Mouse (Mus musculus) A20 (cell line): ENCODE measurements around the gene Hoxa5.
A peak's percentile ranks its signal among the peaks of the same experiment; 100 is the strongest.

Experiments used
- DNase-seq: peaks from one replicate; pipeline ENCODE4 v3.0.0-alpha.2; 2011; ENCODE audit warnings: low read depth, low spot score

Gene Hoxa5

GRCm38 (mm10) chr6:52215771-52216535 lies 11.6 kb upstream of the Hoxa5 start:
- peak; percentile 49 for DNase-seq

- peak; percentile 26 for DNase-seq
Measured at GRCm38 (mm10) chr6:52215070-52215469, 10.7 kb upstream of the Hoxa5 start.

- DNase-seq, result peak; percentile 58
Measured at GRCm38 (mm10) chr6:52214271-52214670, 9.9 kb upstream of the Hoxa5 start.

GRCm38 (mm10) chr6:52213119-52213986 lies 9.0 kb upstream of the Hoxa5 start, which contains the start of the genes Hoxa3 and Gm28308:
Gene Hoxa3 (minus strand): TSS chr6:52213336.
Gene Gm28308 (minus strand): TSS chr6:52213339.
- peak; percentile 92 for DNase-seq

- no peak for DNase-seq
Measured at GRCm38 (mm10) chr6:52212556-52213118, 8.2 kb upstream of the Hoxa5 start.

- DNase-seq, result peak; percentile 82
Measured at GRCm38 (mm10) chr6:52211961-52212360, 7.6 kb upstream of the Hoxa5 start.

GRCm38 (mm10) chr6:52211170-52211935 lies 7.0 kb upstream of the Hoxa5 start:
- peak; percentile 89 for DNase-seq

GRCm38 (mm10) chr6:52209685-52210046 lies 5.3 kb upstream of the Hoxa5 start:
- no peak for DNase-seq

GRCm38 (mm10) chr6:52208868-52209684 lies 4.7 kb upstream of the Hoxa5 start:
- no peak for DNase-seq

GRCm38 (mm10) chr6:52208072-52208867 lies 3.9 kb upstream of the Hoxa5 start, which contains the start of gene Hoxa6:
Gene Hoxa6 (minus strand): TSS chr6:52208722.
- DNase-seq, result no peak

GRCm38 (mm10) chr6:52207684-52207976 lies 3.2 kb upstream of the Hoxa5 start:
- no peak for DNase-seq

- DNase-seq, result no peak
Measured at GRCm38 (mm10) chr6:52206882-52207683, 2.7 kb upstream of the Hoxa5 start.

GRCm38 (mm10) chr6:52205638-52206621 lies 1.5 kb upstream of the Hoxa5 start:
- DNase-seq, result no peak

- DNase-seq, result no peak
Measured at GRCm38 (mm10) chr6:52205221-52205620, 834 bp upstream of the Hoxa5 start.

- DNase-seq, result no peak
Measured at GRCm38 (mm10) chr6:52203371-52204049, 877 bp downstream of the Hoxa5 start.

- no peak for DNase-seq
Measured at GRCm38 (mm10) chr6:52203121-52203370, 1.3 kb downstream of the Hoxa5 start.

- DNase-seq, result no peak
Measured at GRCm38 (mm10) chr6:52202362-52203120, 1.8 kb downstream of the Hoxa5 start.
